Mouse (Mus musculus): ENCODE data around the gene Pced1b.
A peak's percentile ranks its signal among the peaks of the same experiment; 100 is the strongest.
"Not testable (repeated sequence)": the region's sequence is repeated elsewhere in the genome, so short reads cannot be mapped to it uniquely, and the experiment has no call there.

The Pced1b gene

GRCm38 (mm10) chr15:97246911-97247790 lies at the start of gene Pced1b, which contains the start of gene Amigo2:
Gene Pced1b (plus strand): TSS chr15:97247107.
Gene Amigo2 (minus strand): TSS chr15:97247287.
- DNase-seq (ENCODE audit: extremely low spot score, low read depth, low spot score): no peak

GRCm38 (mm10) chr15:97204889-97205288 lies 42.0 kb upstream of the Pced1b start:
- DNase-seq (ENCODE audit: extremely low spot score, low read depth, low spot score): no peak

- DNase-seq (ENCODE audit: extremely low spot score, low read depth, low spot score): no peak
Observed at GRCm38 (mm10) chr15:97205776-97206175, 41.1 kb upstream of the Pced1b start.

GRCm38 (mm10) chr15:97206506-97206905 lies 40.4 kb upstream of the Pced1b start:
- DNase-seq (ENCODE audit: extremely low spot score, low read depth, low spot score): no peak

- not testable (repeated sequence) for DNase-seq (ENCODE audit: extremely low spot score, low read depth, low spot score)
Observed at GRCm38 (mm10) chr15:97209754-97210153, 37.2 kb upstream of the Pced1b start.

- no peak for DNase-seq (ENCODE audit: extremely low spot score, low read depth, low spot score)
Observed at GRCm38 (mm10) chr15:97212501-97213477, 34.1 kb upstream of the Pced1b start.

- DNase-seq (ENCODE audit: extremely low spot score, low read depth, low spot score): no peak
Observed at GRCm38 (mm10) chr15:97216843-97217242, 30.1 kb upstream of the Pced1b start.

GRCm38 (mm10) chr15:97223431-97223830 lies 23.5 kb upstream of the Pced1b start:
- DNase-seq (ENCODE audit: extremely low spot score, low read depth, low spot score): no peak

GRCm38 (mm10) chr15:97224003-97224402 lies 22.9 kb upstream of the Pced1b start:
- DNase-seq (ENCODE audit: extremely low spot score, low read depth, low spot score): no peak

- DNase-seq (ENCODE audit: extremely low spot score, low read depth, low spot score): no peak
Observed at GRCm38 (mm10) chr15:97229494-97230077, 17.3 kb upstream of the Pced1b start.

- DNase-seq (ENCODE audit: extremely low spot score, low read depth, low spot score): no peak
Observed at GRCm38 (mm10) chr15:97234076-97234475, 12.8 kb upstream of the Pced1b start.

- peak; percentile 75 for DNase-seq (ENCODE audit: extremely low spot score, low read depth, low spot score)
Observed at GRCm38 (mm10) chr15:97235183-97235582, 11.7 kb upstream of the Pced1b start.

- DNase-seq (ENCODE audit: extremely low spot score, low read depth, low spot score): no peak
Observed at GRCm38 (mm10) chr15:97236943-97237342, 10.0 kb upstream of the Pced1b start.

GRCm38 (mm10) chr15:97245392-97245791 lies 1.5 kb upstream of the Pced1b start:
- no peak for DNase-seq (ENCODE audit: extremely low spot score, low read depth, low spot score)

- no peak for DNase-seq (ENCODE audit: extremely low spot score, low read depth, low spot score)
Observed at GRCm38 (mm10) chr15:97246256-97246655, 651 bp upstream of the Pced1b start.

GRCm38 (mm10) chr15:97247791-97248161 lies 869 bp downstream of the Pced1b start:
- no peak for DNase-seq (ENCODE audit: extremely low spot score, low read depth, low spot score)

- DNase-seq (ENCODE audit: extremely low spot score, low read depth, low spot score): no peak
Observed at GRCm38 (mm10) chr15:97248296-97248695, 1.4 kb downstream of the Pced1b start.

- no peak for DNase-seq (ENCODE audit: extremely low spot score, low read depth, low spot score)
Observed at GRCm38 (mm10) chr15:97249322-97249721, 2.4 kb downstream of the Pced1b start.

GRCm38 (mm10) chr15:97252493-97253034 lies 5.7 kb downstream of the Pced1b start:
- no peak for DNase-seq (ENCODE audit: extremely low spot score, low read depth, low spot score)

- no peak for DNase-seq (ENCODE audit: extremely low spot score, low read depth, low spot score)
Observed at GRCm38 (mm10) chr15:97254375-97254774, 7.5 kb downstream of the Pced1b start.

GRCm38 (mm10) chr15:97255800-97256199 lies 8.9 kb downstream of the Pced1b start:
- no peak for DNase-seq (ENCODE audit: extremely low spot score, low read depth, low spot score)
